Mouse (Mus musculus): Measurements from ENCODE around the gene Pabpc4.

DNA sequence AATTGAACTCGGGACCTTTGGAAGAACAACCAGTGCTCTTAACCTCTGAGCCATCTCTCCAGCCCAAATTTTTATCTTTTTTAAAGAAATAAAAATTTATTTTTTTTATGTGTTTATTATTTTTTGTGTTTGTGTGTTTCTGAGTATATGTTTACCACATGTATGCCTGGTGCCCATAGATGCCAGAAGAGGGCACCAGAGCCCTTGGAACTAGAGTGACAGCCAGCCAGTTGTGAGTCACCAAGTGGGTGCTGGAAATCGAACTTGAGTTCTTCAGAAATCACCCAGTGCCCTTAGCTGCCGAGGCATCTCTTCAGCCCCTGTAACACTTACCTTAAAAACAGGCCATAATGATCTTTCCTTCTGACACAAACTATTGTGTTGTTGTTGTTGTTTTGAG lies 8.9 kb downstream of the Pabpc4 start:
- TF ChIP-seq CTCF (IDR thresholded peaks at IDR 0.05; ENCODE audit: low read depth, low read length) (no peak), GATA1 (IDR thresholded peaks at IDR 0.05; ENCODE audit: borderline replicate concordance, low read length) (no peak), POLR2AphosphoS5 (IDR thresholded peaks at IDR 0.05; ENCODE audit: insufficient replicate concordance, low read depth, low read length) (no peak), TAL1 (conservative IDR thresholded peaks at IDR 0.05; ENCODE audit: low read depth, low read length) (no peak)
